Mouse (Mus musculus) MN1 (cell line): Measurements from ENCODE around the gene 1700020L24Rik.

Source experiments
- DNase-seq: peaks from one replicate; pipeline ENCODE4 v3.0.0-alpha.2; 2016; ENCODE audit warnings: low spot score

Gene 1700020L24Rik

DNA sequence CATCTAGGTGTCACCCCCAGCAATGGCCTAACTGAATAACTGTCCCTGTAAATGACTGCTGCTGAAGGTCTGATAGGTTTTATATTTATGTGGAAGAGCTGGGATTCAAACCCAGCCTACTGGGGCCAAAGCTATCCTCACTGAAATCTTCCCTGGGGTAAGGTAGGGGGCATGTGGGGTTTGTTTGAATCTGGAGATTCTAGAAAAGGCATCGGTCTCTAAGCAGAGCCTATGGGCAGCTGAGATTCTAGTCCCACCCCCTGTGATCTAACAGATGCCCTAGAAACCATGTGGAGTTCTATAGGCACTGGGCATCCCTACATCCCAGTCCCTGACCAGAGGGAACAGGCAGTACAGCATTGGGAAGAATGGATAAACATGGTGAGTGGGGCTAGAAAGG, at the start of gene 1700020L24Rik:
Gene 1700020L24Rik, plus strand, starts transcription at position 301 of the 400 bp plus-strand sequence.
- no peak for DNase-seq

DNA sequence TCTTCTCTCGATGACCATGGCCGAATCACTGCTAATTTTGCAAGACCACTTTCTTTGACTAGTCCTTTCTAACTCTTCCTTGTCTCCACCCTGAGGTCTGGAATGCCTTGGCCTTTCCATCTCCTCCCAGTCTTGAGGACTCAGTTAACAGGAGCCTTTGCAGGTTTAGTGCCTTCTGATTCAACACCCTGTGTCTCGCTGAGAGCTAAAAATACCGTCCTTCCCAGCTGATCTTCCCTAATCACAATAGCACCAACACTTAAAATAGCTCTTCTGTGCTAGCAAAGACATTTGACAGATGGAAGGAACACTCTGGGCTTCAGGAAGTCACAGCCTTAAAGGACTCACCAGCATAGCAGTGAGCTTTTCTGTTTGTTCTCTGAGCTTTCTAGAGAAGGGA, 44.4 kb upstream of the 1700020L24Rik start:
- no peak for DNase-seq

DNA sequence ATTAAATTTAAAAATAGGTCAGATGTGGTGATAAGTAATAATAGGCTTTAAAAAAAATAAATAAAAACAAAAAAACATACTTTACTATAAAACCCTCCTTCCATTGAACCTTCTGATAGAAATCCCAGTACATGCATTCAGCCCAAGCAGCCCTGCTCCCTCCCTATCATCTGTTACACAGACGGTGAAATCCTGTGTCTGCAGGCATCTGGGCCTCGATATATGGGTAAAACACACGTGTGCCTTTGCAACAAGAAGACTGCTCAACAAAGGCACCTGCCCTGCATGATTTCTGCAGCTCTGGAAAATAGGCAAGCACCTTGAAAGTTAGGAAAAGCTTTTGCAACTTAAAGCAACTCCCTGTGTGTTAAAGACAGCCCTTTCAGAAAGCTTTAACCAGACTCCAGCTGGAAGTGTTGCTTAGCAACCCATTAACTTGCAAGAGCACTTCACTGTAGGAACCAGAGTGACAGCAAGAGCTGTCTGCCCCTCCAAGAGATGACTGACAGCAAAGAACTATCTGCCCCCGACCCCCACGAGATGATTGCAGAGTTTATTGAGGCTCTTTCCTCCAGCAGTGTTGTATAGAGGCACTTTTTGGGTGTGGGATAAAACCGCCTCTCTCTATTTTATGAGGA, 42.6 kb upstream of the 1700020L24Rik start:
- peak; percentile 12 for DNase-seq

DNA sequence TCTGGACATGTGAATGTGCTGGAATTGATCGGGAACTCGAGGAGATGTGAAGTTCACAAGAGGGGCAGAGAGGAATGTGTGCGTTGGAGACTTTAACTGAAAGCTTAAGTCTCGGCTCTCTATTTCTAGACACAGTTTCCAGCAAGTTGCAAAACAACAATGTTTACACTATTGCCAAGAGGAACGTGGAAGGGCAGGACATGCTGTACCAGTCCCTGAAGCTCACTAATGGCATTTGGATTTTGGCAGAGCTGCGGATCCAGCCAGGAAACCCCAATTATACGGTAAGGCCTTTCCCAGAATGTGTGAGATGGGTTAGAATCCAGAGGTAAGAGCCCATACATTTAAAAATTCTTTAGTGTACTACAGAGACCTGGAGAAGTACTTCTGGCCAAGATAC, 39.9 kb upstream of the 1700020L24Rik start:
- DNase-seq = no peak

DNA sequence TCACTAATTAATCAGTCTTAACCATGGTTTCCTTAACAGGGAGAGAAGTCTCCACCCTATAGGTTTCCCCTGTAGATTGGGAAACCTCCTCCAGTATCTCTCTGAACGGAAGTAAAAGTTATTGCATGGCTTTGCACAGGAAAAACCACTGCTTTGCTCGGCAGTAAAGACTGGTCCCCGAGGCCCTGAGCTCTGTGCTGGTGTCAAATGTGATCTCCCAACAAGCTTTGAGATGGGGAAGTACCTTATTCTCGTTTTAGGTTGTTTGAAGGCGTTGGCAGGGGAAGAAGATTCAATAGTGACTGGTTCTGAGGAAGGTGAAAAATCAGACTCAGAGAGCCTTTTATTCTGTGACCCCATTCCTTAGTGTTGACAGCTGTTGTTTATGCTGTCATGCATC, 38.8 kb upstream of the 1700020L24Rik start:
- no peak for DNase-seq

DNA sequence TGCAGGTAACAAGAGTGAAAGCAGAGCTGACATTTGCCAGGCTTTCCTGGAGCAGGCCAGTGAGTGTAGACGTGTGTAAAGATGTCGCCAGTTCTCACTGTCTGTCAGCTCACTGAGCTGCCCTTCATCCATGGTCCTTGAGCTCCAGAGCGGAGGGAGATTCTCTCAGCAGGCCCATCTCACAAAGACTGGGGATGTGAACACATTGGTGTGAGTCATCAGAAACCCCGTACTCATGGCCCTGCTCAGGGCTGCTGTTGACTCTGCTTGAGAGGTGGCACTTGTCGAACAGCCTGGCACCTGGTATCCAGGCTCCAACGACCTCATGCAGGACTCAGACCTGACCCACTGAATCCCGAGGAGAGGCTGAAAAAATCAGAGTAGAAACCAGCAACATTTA, 33.7 kb upstream of the 1700020L24Rik start:
- no peak for DNase-seq

DNA sequence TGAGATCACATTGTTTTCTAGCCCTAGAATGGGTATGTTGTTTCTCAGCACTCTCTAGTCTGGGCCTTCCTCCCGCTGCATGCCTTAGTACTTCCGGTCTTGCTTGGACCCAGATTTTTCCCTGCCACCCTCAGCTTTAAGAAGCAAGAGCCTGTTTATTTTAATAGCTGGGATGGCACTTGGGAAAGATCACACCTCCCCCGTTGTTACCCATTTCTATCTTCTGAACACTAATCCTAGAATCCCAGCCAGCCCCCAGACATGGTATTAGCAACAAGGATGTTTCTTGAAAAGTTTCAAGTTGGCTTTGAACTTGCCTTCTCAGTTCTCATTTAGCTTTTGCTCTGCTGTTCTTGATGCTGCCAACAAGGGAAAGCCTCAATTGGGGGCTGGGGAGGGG, 31.1 kb upstream of the 1700020L24Rik start:
- DNase-seq = no peak

DNA sequence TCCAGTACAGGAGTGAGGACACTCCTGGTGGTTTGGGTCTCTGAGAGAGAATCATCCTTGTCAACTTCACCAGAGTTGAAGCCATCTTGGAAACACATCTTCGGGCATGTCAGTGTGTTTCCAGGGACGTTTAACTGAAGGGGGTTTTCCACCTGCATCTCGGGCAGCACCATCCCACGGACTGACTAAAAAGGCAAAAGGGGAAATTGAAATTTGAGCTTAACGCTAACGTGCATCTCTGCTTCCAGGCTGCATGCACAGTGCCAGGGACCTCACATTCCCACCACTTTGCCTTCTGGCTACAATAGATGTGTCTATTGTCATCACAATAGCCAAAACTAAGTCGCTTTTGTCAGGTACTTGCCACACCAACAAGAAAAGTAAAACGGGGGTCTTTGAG, 29.2 kb upstream of the 1700020L24Rik start:
- DNase-seq = no peak

DNA sequence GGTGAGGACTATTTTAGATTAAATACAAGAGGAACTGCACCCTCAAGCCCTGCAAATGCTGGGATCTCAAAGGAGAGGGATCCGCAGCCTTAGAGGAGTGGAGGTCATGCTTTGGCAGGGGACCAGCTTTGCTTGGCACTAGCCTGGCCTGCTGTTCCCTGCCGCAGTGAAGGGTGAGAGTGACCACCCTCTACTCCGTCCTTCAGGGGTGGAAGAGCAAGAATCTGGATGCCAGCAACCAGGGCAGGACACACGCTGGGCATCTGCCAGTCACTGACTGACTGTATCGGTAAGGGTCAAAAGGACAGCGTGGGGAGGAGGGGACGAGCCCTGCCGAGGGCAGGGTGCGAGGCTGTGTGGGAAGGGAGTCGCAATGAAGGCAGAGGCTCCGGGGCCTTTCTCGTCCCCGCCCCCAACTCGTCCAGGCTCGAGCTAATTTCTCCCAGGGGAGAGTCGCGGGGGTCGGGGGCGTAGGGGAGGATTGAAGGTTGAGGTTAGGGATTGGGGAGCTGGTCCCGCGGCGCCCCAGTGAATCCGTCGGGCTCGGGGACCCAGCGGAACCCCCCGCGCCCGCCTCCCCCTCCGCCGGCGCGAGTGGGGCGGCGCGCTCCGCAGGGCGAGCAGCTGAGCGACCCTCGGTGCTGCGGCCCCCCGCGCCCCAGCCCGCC, 28.3 kb upstream of the 1700020L24Rik start, which contains the start of gene Rasl10b:
Gene Rasl10b, plus strand, starts transcription at position 51 of the 668 bp plus-strand sequence.
- peak; percentile 54 for DNase-seq

DNA sequence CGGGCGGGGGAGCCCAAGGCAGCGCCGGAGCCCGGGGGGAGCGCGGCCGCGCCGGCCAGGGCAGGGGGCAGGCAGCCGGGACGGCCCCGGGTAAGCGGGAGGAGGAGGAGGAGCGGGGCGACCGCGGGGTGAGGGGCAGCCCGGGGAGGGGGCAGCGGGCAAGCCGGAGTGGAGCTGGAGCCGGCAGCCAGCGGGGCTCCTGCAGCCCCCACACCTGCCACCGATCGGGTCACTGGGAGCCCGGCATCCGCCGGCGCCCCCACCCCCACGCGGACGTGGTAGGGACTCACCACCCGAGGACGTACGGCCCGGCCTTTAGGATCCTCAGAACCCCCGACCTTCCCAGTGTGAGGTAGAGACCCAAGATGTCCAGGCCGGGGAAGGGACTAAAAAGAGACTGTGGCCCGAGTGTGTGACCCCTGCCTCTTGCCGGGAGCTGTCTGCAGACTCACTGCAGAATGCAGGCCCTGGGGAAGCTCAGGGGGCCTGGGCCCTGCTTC, 27.6 kb upstream of the 1700020L24Rik start:
- DNase-seq = peak; percentile 20

DNA sequence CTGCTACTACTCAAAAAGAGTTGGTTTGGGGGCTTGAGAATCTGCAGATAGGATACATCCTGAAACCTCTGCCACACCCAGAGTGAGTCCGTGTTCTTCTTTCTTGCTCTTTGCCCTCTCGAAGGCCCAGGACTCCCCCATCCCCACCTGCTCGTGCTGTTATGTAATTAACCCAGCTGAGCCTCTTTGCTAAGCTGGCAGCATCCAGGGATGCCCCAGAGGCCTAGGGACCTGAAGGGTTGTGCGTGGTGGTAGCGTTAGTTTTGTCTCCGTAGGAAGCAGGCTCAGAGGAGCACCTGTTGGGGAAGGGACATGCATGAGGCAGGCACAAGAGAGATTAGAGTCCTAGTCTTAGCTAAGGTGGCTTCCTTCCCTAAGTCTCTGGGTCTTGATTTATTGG, 27.0 kb upstream of the 1700020L24Rik start:
- no peak for DNase-seq

DNA sequence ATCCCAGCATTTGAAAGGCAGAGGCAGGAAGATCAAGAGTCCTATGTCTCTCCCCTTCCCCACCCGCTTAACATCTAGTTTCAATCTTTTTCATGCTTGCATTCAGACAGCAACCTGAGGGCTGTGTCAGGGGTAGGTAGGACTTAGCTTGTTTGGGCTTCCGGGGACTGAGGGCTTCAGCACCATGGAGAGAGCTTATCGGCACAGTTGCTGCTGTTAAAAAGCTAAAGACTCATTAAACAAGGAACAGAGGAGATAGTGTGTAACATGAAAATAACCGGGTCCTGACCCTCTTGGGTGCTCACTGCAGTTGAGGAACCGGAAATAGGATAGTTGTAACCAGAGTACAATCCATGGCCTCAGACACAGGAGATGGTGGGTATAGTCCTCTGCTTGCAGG, 20.4 kb upstream of the 1700020L24Rik start:
- DNase-seq = no peak

DNA sequence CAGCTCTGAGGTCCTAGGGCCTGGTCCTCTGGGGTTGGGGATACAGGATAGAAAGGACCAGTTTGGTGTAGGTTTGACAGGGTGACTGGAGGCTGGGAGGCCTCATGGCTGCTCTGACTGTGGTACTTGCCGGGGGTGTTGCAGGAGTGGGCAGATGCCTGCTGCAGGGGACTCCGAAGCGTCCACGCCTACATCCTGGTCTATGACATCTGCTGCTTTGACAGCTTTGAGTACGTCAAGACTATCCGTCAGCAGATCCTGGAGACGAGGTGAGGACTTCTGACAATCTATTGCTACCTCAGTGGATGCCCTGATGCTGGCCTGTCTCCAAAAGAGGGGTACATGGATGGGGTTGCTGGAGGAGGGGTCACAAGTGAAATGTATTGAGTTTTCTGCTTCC, 19.8 kb upstream of the 1700020L24Rik start:
- DNase-seq = no peak

DNA sequence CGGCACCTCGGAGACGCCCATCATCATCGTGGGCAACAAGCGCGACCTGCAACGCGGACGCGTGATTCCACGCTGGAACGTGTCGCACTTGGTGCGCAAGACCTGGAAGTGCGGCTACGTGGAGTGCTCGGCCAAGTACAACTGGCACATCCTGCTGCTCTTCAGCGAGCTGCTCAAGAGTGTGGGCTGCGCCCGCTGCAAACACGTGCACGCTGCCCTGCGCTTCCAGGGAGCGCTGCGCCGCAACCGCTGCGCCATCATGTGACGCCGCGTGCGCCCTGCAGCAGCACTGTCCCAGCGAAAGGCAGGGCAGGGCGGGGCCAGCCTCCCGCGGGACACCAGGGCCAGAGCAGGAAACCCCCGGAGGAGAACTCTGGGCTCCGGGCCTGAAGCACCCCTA, 18.9 kb upstream of the 1700020L24Rik start:
- DNase-seq = no peak

DNA sequence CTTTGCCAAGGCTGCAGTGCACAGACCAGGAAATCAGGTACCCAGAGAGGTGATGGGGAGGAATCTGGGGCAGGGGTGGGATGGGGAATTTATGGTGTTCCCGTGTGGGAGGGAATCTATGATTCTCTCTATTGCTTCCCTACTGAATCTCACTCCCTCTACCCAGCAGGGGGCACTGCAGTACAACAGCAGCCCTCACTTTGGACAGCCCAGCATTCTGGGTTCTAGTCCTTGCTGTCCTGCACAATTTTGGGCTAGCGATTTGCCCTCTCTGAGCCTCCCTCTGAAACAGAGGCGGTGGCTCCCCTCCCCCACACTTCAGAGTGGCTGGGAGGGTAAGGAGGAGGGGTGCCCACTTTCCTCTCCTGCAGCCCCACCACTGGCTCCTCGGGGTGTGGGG, 17.1 kb upstream of the 1700020L24Rik start:
- DNase-seq = no peak

DNA sequence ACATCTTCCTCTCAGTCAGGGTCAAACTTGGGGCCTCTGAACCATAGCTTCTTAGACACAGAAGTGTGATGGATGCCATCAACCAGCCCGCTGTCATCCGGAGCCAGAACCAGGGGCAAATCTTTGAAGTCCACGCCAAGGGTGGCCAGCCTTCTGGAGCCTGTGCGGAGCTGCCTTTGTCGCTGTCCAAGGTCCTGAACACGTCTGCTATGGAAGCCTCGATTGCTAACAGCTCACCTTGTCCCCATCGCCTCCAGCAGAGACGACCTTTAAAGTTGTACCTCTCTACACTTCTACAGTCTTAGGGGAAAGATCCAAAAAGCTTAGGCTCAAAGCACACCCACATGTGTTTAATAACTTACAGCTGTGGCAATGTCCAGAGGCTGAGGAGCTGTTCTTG, 16.2 kb upstream of the 1700020L24Rik start:
- no peak for DNase-seq

DNA sequence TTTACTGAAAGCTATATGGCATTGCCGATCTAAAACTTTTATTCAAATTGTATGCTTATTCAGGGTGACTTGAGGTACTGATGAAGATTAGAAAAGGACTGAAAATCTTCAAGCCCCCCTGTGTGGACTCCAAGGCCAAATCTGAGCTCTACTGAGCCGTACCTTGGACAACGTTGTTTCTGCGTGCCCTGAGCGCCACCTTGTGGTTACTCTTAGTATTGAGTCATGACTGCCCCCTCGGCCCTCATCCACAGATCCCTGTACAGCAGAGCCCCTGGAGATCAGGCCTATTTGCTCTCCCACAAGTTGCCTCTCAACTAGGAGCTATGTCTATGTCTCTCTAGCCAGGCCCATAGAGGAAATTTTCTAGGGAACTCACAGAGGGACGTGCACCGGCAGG, 12.8 kb upstream of the 1700020L24Rik start:
- peak; percentile 77 for DNase-seq

DNA sequence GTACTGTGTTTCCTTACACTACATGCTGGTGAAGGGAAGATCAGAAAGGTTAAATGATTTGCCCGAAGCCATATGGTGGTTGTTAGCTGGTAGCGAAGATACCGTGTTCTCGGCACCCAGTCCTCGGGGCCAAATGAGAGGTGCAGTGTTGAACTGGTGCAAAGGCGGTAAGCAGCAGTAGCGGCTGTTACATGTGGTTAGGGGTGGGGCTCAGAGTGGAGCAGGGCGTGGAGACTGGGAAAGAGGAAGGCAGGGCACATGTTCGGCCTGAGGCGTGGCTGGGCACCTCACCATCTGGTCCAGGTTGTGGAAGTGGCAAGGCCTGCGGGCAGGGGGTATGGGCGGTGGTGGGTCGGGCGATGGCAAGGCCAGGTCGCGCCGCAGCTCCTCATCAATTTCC, 10.5 kb upstream of the 1700020L24Rik start:
- peak; percentile 54 for DNase-seq

DNA sequence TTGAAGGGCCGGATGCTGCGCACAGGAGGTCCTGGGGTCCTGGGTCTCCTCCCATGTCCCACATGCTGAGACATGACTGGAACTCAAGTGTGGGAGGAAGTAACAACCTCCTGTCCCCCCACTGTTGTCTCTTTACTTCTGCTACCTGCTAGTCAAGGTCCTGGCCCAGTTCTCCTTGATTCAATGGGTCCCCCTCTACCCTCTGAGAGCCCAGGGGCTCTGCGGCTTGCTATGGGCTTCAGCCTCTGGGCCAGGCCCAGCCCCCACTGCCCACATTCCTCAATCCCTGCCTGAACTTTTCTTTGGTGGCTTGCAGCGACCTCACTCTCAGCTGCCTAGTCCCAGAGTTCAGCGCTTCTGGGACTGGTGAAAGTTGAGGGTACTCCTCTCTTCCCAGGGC, 8.1 kb upstream of the 1700020L24Rik start, which contains the start of gene Gas2l2:
Gene Gas2l2, minus strand, starts transcription at position 101 of the 400 bp plus-strand sequence.
- DNase-seq = no peak

DNA sequence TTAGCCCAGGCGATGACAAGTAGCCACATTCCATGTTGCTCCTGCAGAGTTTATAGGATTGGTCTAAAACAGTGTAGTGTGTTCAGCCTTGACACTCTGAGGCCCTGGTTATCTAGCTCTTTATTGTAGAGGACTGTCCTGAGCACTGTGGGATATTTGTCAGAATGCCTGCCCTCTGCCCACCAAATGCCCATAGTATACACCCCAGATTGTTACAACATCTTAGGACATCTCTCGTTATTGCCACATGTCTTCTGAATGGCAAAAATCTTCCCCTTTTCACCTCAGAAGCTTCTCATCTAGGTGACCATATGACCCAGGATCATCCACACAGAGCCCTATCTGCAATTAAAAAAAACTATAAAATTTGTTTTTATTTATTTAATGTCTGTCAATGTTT, 4.9 kb upstream of the 1700020L24Rik start:
- no peak for DNase-seq

DNA sequence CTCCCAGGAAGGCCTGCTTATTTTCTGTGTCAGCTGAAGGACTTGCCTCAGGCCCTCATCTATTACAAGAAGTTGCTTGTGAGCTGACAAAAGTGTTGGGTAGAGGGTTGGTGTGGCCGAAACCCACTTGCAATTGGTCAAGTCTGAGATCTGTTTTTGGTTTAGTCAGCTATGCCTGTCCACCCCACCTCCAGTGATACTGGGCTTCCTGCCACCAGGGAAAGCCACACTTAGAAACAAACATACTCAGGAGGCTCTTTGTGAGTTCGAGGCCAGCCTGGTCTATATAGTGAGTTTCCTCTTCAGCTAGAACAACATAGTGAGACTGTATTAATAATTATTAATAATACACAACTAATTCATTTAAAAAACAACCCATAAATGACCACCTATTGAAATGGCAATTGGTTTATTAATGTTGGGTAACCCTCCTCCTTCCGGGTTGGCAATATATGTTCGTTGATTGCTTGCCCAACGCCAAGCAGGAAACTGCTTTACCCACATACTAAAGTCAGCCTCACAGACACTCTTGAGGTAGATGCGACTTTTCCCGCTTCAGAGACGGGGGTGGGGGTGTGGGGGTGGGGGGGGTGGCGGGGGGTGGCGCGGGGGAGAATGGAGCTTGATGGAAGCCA, 2.1 kb downstream of the 1700020L24Rik start:
- no peak for DNase-seq

DNA sequence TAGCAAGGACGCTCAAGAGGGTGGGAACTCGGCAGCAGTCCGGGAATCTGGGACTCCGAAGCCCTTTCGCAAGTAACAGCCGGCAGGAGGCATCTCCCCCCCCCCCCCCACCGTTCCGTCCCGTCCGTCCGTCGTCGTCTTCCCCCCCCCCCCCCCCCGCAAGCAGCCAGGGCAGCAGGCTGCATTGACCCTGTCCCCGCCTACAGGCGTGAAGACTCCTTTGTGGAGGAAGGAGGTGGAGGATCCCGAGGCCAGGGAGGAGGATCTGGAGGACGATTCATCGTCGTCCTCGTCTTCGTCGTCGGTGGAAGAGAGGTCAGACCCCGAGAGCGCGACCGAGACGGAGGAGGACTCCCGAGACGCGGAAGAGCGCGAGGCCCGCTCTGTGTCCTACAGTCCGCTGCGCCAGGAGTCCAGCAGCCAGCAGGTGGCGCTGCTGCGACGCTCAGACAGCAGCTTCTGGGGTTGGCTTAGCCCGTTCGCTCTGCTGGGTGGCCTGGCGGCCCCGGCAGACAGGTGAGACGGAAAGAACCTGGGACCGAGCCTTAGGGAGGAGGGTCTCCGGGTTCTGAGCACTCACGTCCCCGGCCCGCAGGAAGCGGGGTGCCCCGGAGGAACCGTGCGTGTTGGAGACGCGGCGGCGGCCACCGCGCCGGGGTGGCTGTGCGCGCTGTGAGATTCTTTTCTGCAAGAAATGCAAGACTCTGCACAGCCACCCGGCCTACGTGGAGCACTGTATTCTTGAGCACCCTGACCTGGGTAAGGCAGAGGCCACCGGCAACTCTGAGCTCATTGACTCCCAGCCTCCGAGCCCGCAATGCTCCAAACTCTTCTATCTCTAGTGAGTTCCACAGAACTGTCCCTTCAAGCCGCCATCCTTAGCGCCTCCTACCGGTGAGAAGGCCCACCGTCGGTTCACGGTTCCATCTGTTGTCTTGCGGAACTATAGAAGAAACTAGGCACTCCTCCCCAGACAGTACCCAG, 2.9 kb downstream of the 1700020L24Rik start:
- peak; percentile 93 for DNase-seq
